Mouse (Mus musculus) retina, postnatal 1 day (tissue): ENCODE measurements around the gene Rnf220.

Experiments used
- DNase-seq: peaks from one replicate; pipeline ENCODE4 v3.0.0-alpha.2; 2012

Gene Rnf220

DNA sequence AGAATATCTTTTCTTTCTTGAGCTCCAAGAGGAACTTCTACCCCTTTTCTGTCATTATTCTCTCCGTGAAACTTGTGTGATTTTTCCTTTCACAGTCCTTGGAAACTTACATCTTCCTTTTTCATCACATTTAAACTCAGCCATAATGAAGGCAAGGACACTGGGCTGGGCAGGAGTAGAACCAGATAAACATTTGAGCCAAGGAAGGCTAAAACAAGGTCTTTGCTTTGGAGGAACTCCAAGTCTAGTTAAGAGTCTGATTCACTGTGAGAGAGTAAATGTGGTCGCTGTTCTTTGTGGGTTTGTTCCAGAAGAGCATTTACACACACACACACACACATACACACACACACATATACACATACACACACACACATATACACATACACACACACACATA, 205.2 kb downstream of the Rnf220 start:
- DNase-seq, result no peak

GRCm38 (mm10) chr4:117288927-117289801, 207.7 kb downstream of the Rnf220 start:
- peak; percentile 86 for DNase-seq

DNA sequence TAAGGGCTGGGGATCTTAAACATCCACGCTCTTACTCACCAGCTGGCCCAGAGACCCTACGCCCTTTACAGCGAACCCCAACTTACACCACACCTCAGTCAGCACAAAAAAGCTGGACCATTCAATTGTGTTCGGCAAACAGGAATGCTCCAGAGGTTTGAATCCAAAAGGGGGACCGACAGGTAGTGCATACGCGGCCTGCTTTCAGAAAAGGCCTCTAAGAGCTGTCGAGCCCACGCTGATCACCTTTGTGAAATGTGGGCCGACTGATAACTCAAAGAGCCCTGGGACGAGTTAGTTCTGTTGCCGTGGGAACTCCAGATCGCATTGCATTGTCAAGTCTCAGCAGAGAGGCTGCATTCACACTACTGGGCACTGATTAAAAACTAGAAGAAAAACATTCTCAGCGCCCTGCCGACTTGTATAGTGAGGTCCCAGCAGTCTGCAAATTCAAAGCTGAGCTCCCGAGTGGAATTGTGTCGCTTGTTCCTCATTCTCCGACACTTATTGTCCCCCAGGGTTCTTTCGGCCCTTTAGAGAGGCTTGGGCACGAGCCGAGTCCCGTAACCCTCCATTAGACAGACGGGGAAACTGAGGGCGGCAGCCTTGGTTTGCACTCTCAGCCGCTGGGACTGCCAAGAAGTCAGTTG, 208.4 kb downstream of the Rnf220 start:
- no peak for DNase-seq

DNA sequence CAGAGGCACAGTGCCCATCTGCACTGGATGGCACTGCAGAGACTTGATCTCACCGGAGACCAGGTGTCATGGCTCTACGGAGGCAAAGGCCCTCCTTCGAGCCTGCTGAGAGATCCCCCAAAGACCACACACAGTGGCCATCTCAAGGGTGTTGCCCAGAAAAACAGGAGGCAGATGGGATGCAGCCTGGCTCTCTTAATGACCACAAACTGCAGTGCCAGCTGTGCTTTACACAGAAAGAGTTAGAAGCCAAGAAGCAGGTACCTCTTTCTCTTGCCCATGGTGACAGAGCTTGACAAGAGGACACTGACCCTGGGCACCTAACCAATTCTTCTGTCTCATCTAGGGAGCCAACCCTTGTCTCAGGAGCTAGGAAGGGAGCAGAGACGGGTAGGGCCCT, 212.5 kb downstream of the Rnf220 start:
- no peak for DNase-seq

DNA sequence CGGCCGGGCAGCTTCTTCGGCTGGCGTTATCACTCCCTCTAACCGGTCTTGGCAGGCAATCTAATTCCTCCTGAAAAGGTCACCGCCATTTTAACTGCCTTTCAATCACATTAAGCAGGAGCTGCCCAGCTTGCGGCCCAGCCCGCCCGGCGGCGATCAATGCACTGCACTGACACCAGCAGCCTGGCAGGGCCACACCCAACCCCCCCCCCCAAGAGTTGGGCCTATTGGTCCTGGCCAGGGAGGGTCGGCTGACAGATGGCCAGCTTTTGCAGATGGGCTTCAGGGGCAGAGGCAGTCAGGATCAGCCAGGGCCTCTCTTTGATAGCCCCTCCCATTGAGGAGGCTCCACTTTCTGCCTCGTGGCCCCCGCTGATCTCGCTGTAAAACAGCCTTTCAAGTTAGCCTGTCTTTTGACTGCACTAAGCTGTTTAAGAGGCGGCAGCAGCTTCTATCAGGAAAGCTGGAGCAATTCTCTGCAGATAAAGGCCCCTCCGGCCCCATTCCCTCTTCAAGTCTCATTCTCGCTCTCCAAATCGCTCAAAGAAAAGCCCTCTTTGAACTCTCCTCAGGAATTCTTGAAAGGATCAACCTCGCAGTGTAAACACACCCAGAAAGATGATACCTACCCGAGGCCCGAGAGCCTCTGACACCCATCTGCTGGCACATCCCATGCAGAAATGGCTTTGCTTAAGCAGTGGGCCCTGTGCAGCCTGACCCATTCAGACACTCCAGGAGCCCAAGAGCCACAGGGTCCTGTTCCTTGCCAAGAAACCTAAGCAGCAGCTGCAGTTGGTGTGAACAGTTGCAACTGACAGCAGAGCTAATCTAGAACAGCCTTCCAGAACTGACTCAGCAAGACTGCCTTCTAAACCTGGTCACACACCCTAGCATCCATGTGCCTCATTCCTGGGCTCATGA, 213.3 kb downstream of the Rnf220 start:
- peak; percentile 88 for DNase-seq

GRCm38 (mm10) chr4:117281090-117281845, 215.6 kb downstream of the Rnf220 start:
- no peak for DNase-seq

GRCm38 (mm10) chr4:117280397-117280930, 216.4 kb downstream of the Rnf220 start:
- DNase-seq, result no peak

- DNase-seq, result no peak
These were observed 217.6 kb downstream of the Rnf220 start for GRCm38 (mm10) chr4:117279253-117279642.

- no peak for DNase-seq
These were observed 218.2 kb downstream of the Rnf220 start for GRCm38 (mm10) chr4:117278381-117279252.

- DNase-seq, result no peak
These were observed 219.2 kb downstream of the Rnf220 start for GRCm38 (mm10) chr4:117277687-117278086.

GRCm38 (mm10) chr4:117277021-117277420, 219.8 kb downstream of the Rnf220 start:
- DNase-seq, result no peak

GRCm38 (mm10) chr4:117276281-117276711, 220.6 kb downstream of the Rnf220 start:
- no peak for DNase-seq

- DNase-seq, result no peak
These were observed 222.1 kb downstream of the Rnf220 start for GRCm38 (mm10) chr4:117274720-117275119.

- peak; percentile 89 for DNase-seq
These were observed 224.4 kb downstream of the Rnf220 start for GRCm38 (mm10) chr4:117272459-117272858.

- peak; percentile 91 for DNase-seq
These were observed 226.6 kb downstream of the Rnf220 start for GRCm38 (mm10) chr4:117270278-117270677.

DNA sequence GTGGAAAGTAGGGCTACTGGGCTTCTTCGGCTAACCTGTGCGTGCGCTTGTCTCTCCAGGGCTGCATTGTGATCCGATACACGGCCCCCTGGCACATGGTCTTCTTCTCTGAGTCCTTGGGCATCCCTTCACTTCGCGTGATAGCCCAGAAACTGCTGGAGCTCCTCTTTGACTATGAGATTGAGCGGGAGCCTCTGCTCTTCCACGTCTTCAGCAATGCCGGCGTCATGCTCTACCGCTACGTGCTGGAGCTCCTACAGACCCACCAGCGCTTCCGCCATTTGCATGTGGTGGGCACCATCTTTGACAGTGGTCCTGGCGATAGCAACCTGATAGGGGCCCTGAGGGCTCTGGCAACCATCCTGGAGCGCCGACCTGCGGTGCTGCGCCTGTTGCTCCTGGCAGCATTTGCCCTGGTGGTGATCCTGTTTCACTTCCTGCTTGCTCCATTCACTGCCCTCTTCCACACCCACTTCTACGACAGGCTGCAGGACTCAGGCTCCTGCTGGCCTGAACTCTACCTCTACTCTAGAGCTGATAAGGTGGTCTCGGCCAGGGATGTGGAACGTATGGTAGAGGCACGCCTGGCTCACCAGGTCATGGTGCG, 228.9 kb downstream of the Rnf220 start:
- DNase-seq, result no peak

DNA sequence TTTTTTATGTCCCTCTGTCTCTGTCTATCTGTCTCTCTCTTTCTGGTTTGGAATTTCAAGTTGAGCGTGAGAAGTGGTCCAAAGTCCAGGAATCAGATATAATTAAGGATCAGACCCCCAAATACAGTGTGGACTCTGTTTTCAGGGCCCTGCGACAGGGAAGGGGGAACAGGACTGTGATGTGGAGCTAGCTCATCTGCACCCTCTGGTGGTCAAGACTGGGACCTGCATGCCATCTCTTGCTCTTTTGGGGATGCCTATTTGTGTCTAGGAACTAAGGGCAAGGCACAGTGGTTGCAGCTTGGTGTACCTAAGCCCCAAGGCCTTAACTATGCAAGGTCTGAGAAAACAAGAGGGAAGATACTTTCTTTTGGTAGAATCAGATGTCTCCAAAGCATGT, 229.6 kb downstream of the Rnf220 start:
- DNase-seq, result peak; percentile 83

GRCm38 (mm10) chr4:117262987-117263386, 233.9 kb downstream of the Rnf220 start:
- peak; percentile 70 for DNase-seq

GRCm38 (mm10) chr4:117262101-117262913, 234.5 kb downstream of the Rnf220 start:
- no peak for DNase-seq

DNA sequence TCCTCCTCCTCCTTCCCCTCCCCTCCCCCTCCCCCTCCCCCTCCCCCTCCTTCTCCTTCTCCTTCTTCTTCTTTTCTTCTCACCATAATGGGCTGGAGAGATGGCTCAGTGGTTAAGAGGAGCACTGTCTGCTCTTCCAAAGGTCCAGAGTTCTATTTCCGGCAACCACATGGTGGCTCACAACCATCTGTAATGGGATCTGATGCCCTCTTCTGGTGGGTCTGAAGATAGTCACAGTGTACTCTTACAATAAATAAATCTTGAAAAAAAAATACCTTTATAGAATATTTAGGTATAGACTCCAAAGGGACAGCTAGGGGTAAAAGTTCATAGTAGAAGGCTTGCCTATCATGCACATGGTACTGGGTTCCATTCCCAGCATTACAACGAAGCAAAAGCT, 235.6 kb downstream of the Rnf220 start:
- no peak for DNase-seq
